Mouse (Mus musculus) hindbrain, embryonic 16.5 days (tissue): Measurements from ENCODE around the gene Tkfc. TPM values are rescaled to one million over a fixed set of nuclear protein-coding genes. Genes with fewer than 3 reads are reported as not detected.

Experiments used
- ATAC-seq: fragments of 200-750 bp; cut with Nextera tagmentation; 2 replicates; pipeline ENCODE4 v1.8.0; 2017; ENCODE audit warnings: moderate TSS enrichment, moderate library complexity
- H3K27ac ChIP-seq: fragments of 300-500 bp; sonication (generic); 2 replicates; pipeline ENCODE4 v1.5.1; 2014; ENCODE audit warnings: low read depth, mild to moderate bottlenecking, control low read depth, low read length, moderate library complexity
- H3K27me3 ChIP-seq: fragments of 300-500 bp; sonication (generic); replicated peaks from 2 replicates; pipeline ENCODE4 v1.6.1; 2014; ENCODE audit warnings: low read length; ENCODE audit not compliant: control insufficient read depth, insufficient read depth
- H3K36me3 ChIP-seq: fragments of 300-500 bp; sonication (generic); 2 replicates; pipeline ENCODE4 v1.6.1; 2014; ENCODE audit warnings: mild to moderate bottlenecking, low read length, moderate library complexity, mixed read lengths; ENCODE audit not compliant: control insufficient read depth, insufficient read depth
- H3K4me1 ChIP-seq: fragments of 300-500 bp; sonication (generic); 2 replicates; pipeline ENCODE4 v1.6.1; 2014; ENCODE audit warnings: low read depth, low read length; ENCODE audit not compliant: control insufficient read depth, insufficient read depth
- H3K4me2 ChIP-seq: fragments of 300-500 bp; sonication (generic); 2 replicates; pipeline ENCODE4 v1.6.1; 2014; ENCODE audit warnings: mild to moderate bottlenecking, low read length, control low read depth, moderate library complexity
- H3K4me3 ChIP-seq: fragments of 300-500 bp; sonication (generic); 2 replicates; pipeline ENCODE4 v1.5.1; 2014; ENCODE audit warnings: mild to moderate bottlenecking, low read length, control low read depth, moderate library complexity
- H3K9ac ChIP-seq: fragments of 300-500 bp; sonication (generic); 2 replicates; pipeline ENCODE4 v1.6.1; 2014; ENCODE audit warnings: low read depth, mild to moderate bottlenecking, control low read depth, low read length, moderate library complexity
- H3K9me3 ChIP-seq: fragments of 300-500 bp; sonication (generic); 2 replicates; pipeline ENCODE4 v1.6.1; 2014; ENCODE audit warnings: mild to moderate bottlenecking, low read length, moderate library complexity; ENCODE audit not compliant: control insufficient read depth
- WGBS: fragments of 180-500 bp; shearing (Covaris S2); extraction: QIAGEN DNeasy Blood & Tissue Kit; methylation state at CpG from one replicate; pipeline ENCODE4 v1.1.7; 2014; 5-methylcytosine and 5-hydroxymethylcytosine counted together
- polyA plus RNA-seq: library from polyadenylated mRNA; unstranded; fragments of >200 nt; fragmentation: Nextera tagmentation; extraction: Ambion mirVana; gene quantifications from 2 replicates; pipeline ENCODE4 v1.2.1, GENCODE M21; 2015

The Tkfc gene
- 24.4 and 26.3 TPM in 2 replicates for polyA plus RNA-seq

DNA sequence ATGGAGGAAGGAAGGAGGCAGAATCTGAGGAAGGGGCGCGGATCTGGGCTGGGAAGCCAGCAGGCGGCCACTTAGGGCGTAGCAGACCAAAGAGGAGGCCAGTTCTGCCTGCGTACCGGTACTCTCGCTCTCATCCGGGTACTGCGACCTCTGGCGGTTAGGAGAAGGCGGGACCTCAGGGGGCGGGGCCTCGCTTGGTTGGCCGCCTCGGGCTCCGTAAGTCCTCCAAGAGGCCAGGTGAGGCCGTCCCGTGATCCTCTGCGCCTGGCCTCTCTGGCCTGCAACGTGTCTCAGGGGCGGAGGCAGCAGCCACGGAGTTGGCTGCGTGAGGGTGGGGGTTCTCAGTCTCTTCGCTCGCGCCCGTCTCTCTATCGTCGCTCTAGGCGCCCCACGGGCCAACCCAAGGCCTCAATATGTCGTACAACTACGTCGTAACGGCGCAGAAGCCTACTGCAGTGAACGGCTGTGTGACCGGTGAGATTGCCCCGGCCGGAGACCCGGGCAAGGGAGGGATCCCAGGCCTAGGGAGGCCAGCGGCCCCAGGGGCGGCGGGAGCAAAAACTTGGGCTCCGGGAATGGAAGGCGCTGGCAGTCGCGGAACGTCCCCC is at the start of gene Tkfc, which contains the start of gene Ddb1:
Gene Tkfc, minus strand, starts transcription at position 362 of the 608 bp plus-strand sequence.
Gene Ddb1, plus strand, starts transcription at position 35 of the 608 bp plus-strand sequence.
- Histone ChIP-seq H3K36me3 (peaks cover 21% of the 10 kb centered on the region), H3K27me3 (no peaks in the 10 kb centered on the region), H3K27ac (peak within 1 kb of the TSS; percentile 92), H3K9me3 (no peaks in the 10 kb centered on the region), H3K9ac (peak within 1 kb of the TSS; percentile 86), H3K4me2 (peak within 1 kb of the TSS; percentile 85), H3K4me3 (peak within 1 kb of the TSS; percentile 72), H3K4me1 (peaks cover 26% of the 10 kb centered on the region)
- ATAC-seq: peak; percentile 98
- under 1% methylated on average over 47 of the region's 49 CpGs for WGBS

DNA sequence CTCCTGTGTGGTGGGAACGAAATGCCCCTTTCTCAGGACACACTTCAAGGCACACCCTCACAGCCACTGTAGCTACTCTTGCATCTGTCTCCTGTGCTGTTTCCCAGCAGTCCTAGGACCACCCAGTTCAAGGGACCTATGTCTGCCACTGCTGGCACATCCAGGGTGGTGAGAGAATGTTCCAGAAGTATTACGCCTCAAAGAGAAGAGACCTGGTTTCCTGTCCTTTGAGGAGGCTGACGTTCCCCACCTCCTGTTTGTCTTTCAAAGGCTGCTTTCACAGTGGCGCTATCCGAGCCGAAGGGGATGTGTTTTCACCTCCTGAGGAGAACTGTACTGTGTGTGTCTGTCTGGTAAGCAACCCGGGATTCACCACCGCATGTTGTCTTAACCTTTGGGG is 42.7 kb upstream of the Tkfc start:
- H3K4me3 ChIP-seq: no peak overlapping the region
- 78% methylated on average over 8 of the region's 8 CpGs for WGBS
- no peak overlapping the region for H3K4me2 ChIP-seq
- no peaks in the 10 kb centered on the region for H3K4me1 ChIP-seq
- no peaks in the 10 kb centered on the region for H3K36me3 ChIP-seq
- H3K9ac ChIP-seq: no peak overlapping the region
- no peaks in the 10 kb centered on the region for H3K27me3 ChIP-seq
- no peak for ATAC-seq
- no peaks in the 10 kb centered on the region for H3K9me3 ChIP-seq
- no peak overlapping the region for H3K27ac ChIP-seq

DNA sequence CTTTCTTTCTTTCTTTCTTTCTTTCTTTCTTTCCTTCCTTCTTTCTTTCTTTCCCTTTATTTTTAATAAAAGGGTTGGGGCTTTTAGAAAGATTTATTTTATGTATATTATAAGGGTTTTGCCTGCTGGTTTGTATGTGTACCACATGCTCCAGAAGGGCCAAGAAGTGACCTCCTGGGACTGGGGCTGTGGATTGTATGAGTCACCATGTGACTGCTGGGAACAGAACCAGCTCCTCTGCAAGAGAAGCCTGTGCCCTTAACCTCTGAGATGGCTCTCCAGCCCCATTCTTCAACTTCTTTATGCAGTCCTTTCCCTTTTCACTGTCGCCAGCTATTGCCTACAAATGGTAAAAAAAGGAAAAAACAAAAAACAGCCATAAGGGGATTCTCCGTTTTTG is 40.2 kb upstream of the Tkfc start:
- no peaks in the 10 kb centered on the region for H3K27me3 ChIP-seq
- no peak overlapping the region for H3K27ac ChIP-seq
- no peak overlapping the region for H3K4me3 ChIP-seq
- H3K4me1 ChIP-seq: no peaks in the 10 kb centered on the region
- H3K36me3 ChIP-seq: no peaks in the 10 kb centered on the region
- H3K4me2 ChIP-seq: no peak overlapping the region
- ATAC-seq: no peak
- no peaks in the 10 kb centered on the region for H3K9me3 ChIP-seq
- H3K9ac ChIP-seq: no peak overlapping the region
- WGBS: 84% methylated on average over 2 of the region's 2 CpGs

DNA sequence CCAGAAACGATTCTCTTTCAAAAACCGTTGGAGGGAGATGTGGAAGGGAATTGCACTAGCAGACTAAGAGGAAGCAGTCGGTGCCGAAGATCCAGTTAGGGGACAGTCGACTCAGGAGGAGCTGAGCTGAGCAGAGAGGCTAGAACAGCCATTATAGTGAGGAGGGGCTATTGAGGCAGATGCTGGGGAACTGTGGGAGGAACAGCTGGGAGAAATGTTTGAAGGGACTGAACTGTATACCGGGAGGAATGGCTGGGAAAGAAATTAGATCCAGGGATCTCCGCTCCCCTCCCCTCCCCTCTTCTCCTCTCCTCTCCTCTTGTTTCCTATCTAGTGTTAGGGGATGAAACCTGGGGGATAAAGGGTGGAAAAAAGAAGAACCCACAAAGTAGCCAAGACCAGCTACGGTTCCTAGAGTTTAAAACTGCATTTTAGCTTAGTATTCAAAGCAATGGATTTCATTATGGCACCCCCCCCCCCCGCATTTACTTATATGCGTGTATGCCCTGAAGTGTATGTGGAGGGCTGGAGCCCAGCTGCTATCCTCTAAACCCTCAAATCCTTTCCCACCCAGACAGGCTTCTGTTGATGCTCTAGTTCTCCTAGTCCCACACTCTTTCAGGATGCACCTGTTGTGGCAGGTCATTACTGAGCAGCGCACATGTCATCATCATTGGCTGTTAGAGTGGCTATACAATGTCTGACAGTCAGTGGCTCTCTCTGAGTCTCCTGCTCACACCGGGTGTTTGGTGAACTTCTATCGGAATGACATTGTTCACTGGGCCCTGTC is 35.3 kb upstream of the Tkfc start:
- H3K4me2 ChIP-seq: no peak overlapping the region
- H3K9me3 ChIP-seq: no peaks in the 10 kb centered on the region
- no peaks in the 10 kb centered on the region for H3K36me3 ChIP-seq
- H3K4me3 ChIP-seq: no peak overlapping the region
- H3K9ac ChIP-seq: no peak overlapping the region
- H3K27ac ChIP-seq: no peak overlapping the region
- WGBS: 49% methylated on average over 13 of the region's 13 CpGs
- H3K27me3 ChIP-seq: no peaks in the 10 kb centered on the region
- no peak for ATAC-seq
- peaks cover 3% of the 10 kb centered on the region; the same call in 1 of the 2 replicates for H3K4me1 ChIP-seq

DNA sequence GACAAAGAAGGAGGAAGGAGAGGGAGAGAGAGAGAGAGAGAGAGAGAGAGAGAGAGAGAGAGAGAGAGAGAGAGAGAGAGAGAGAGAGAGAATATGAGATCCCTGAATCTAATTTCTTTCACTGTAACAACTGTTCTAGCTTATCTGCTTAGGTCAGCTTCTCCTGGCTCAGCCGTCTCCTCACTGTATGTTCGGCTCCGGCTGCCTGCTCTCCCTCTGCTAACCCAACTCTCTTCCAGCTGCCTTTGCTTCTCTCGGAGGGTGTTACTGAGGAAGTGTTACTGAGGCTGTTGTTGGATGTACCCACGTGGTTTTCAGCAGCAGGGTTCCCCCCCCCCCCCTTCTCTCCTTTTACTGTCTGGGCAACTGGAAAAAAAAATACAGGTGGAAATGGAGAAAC is 34.6 kb upstream of the Tkfc start:
- Histone ChIP-seq H3K4me2 (no peak overlapping the region), H3K27me3 (no peaks in the 10 kb centered on the region), H3K9ac (no peak overlapping the region), H3K9me3 (no peaks in the 10 kb centered on the region), H3K36me3 (no peaks in the 10 kb centered on the region), H3K4me3 (no peak overlapping the region), H3K27ac (no peak overlapping the region), H3K4me1 (peaks cover 7% of the 10 kb centered on the region)
- ATAC-seq: no peak
- 9% methylated on average over 5 of the region's 5 CpGs for WGBS

DNA sequence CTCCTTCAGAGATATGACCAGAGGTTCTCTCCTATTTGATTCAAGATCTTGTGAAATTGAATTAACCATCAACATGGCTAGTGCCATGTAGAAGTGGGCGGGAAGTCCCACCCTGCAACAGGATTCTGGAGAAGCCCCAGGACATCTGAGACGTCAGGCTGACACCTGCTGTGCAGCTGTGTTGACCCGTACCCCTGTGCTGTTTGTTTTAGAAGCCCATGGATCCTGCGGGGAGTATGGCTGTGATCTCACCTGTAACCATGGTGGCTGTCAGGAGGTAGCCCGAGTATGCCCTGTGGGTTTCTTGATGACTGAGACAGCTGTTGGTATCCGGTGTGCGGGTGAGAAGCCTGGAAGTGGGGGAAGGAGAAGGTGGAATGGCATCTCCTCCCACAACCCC is 32.4 kb upstream of the Tkfc start:
- Histone ChIP-seq H3K36me3 (no peaks in the 10 kb centered on the region), H3K9me3 (no peaks in the 10 kb centered on the region), H3K4me2 (no peak overlapping the region), H3K9ac (no peak overlapping the region), H3K27ac (no peak overlapping the region), H3K4me1 (peaks cover 17% of the 10 kb centered on the region), H3K27me3 (no peaks in the 10 kb centered on the region), H3K4me3 (no peak overlapping the region)
- ATAC-seq: no peak
- 64% methylated on average over 7 of the region's 7 CpGs for WGBS

DNA sequence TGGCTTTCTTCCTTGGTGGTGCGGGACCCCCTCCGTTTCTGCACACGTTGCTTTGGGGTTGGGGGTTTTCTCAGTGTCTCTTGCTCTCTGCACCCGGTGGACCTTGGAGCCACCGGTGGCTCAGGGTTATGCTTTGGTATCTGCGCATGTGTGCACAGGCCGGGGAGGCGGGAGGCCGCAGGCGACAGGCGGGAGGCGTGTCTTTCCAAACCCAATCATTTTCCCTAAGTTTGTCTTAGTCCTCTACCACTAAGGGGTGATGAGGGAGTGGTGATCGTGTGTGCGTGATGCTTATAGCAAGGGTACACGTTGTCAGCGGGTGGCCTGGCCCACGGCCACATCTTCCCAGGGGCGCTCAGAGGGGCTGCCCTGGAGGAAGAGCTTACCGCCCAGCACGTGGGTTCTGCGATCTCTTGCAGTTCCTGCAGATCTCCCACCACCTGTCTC is 29.4 kb upstream of the Tkfc start:
- peak overlapping the region; percentile 98 for H3K4me2 ChIP-seq
- peaks cover 14% of the 10 kb centered on the region for H3K4me1 ChIP-seq
- peak; percentile 91 for ATAC-seq
- H3K27me3 ChIP-seq: no peaks in the 10 kb centered on the region
- WGBS: 2% methylated on average over 19 of the region's 21 CpGs
- H3K4me3 ChIP-seq: peak overlapping the region; percentile 48
- H3K9ac ChIP-seq: peak overlapping the region; percentile 69
- H3K27ac ChIP-seq: no peak overlapping the region
- peaks cover 7% of the 10 kb centered on the region; the same call in 1 of the 2 replicates for H3K36me3 ChIP-seq
- no peaks in the 10 kb centered on the region for H3K9me3 ChIP-seq

DNA sequence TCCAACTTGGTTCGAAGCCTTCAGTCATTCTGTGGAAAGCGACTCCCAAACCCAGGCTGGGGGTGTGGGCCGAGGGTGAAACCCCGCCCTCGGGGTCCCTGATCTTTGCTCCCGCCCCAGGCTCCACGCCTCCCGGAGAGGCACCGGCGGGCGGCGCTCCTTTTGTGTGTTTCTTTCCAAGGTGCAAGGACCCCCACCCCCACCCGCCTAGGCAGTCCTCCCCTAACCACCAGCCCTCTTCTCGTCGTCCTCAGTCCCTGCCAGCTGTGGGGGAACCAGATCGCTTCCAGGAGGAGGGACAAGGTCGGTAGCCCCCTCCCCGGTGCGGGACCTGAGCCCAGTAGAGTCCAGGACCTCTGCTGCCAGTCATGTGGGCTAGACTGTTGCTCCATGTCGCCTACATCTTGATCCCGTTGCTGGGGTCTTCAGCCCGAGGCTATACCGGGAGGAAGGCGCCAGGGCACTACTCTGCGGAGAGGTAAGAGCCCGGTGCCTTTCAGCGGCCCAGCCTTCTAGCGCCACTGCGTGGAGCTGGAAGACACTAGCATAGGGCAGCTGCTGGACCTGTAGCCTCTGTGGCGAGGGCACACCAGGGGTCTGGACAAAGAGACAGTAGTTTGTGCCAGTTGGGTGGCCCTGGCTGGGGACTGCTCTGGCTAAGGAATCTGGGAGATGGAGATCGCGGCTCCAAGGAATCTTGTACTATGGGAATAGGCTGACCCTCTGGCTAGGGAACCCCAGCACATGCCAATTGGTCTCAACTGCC is 28.8 kb upstream of the Tkfc start, which contains the start of gene Vwce:
Gene Vwce, plus strand, starts transcription at position 108 of the 766 bp plus-strand sequence.
- WGBS: 3% methylated on average over 32 of the region's 32 CpGs
- peaks cover 14% of the 10 kb centered on the region for H3K4me1 ChIP-seq
- H3K36me3 ChIP-seq: peaks cover 13% of the 10 kb centered on the region
- no peaks in the 10 kb centered on the region for H3K27me3 ChIP-seq
- H3K27ac ChIP-seq: peak within 1 kb of the TSS; percentile 34; the same call in 1 of the 2 replicates
- H3K4me3 ChIP-seq: peak within 1 kb of the TSS; percentile 48
- ATAC-seq: peak; percentile 88
- H3K9ac ChIP-seq: peak within 1 kb of the TSS; percentile 69
- H3K4me2 ChIP-seq: peak within 1 kb of the TSS; percentile 98
- no peaks in the 10 kb centered on the region for H3K9me3 ChIP-seq
